Mouse (Mus musculus): ENCODE results near the gene Ncbp3. TPM values are rescaled to one million over a fixed set of nuclear protein-coding genes. Genes with fewer than 3 reads are reported as not detected.

Ncbp3 gene
- total and polyA plus RNA-seq, 3 experiments: 8.4 to 9.3 TPM; not detected in 1

DNA sequence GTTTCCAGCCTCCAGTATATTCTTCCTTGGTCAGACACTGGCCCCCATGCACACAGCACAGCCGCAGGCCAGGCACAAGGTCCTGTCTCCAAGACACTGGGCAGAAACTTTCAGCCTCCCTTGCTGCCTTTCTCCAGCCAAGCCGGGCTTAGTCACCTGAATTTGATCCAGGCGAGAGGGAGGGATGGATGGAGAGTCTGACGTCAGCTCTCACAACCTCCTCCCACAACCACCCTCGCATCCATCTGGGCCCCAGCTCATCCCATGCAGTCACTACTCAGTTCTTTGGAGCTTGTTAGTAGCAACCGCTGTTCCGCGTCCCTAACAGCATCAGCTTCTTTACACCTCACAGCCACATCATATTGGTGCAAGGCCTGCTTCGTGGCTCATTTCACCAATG is 24.5 kb upstream of the Ncbp3 start:
- Histone ChIP-seq H3K9ac (ENCODE audit: control insufficient read depth, low read depth, low read length, poor library complexity, severe bottlenecking) (no peak overlapping the region), H3K36me3 (ENCODE audit: control insufficient read depth in 1 of 2, insufficient read depth in 2 of 2, low read length in 2 of 2) (peaks cover 0 to 6% of the 10 kb centered on the region in 2 experiments; a peak in 2 of 4 replicates), H3K27ac (ENCODE audit: control insufficient read depth, low read depth, low read length) (no peak overlapping the region), H3K4me1 (ENCODE audit: control insufficient read depth in 1 of 2, insufficient read depth in 2 of 2, low read length in 2 of 2) (peaks cover 3 to 17% of the 10 kb centered on the region in 2 experiments), H3K9me3 (replicated peaks; ENCODE audit: insufficient read depth, low read length) (no peaks in the 10 kb centered on the region), H3K4me3 (ENCODE audit: control insufficient read depth in 1 of 2, insufficient read depth in 1 of 2, low read depth in 2 of 2, low read length in 2 of 2) (no peak overlapping the region), H3K79me2 (ENCODE audit: control insufficient read depth, insufficient read depth, low read length, poor library complexity) (no peaks in the 10 kb centered on the region; the same call in 1 of the 2 replicates), H3K27me3 (ENCODE audit: control insufficient read depth in 1 of 2, insufficient read depth in 2 of 2, low read length in 2 of 2) (no peaks in the 10 kb centered on the region)
- no peak for TF ChIP-seq CHD1 (IDR thresholded peaks at IDR 0.05; ENCODE audit: low read depth, low read length)
- TF ChIP-seq NRF1 (IDR thresholded peaks at IDR 0.05; ENCODE audit: insufficient read depth, low read depth, low read length, poor library complexity, severe bottlenecking): no peak
- TF ChIP-seq TAL1 (IDR thresholded peaks at IDR 0.05; ENCODE audit: low read length): no peak
- TF ChIP-seq EP300 (IDR thresholded peaks at IDR 0.05; ENCODE audit: low read depth in 1 of 2, low read length in 2 of 2): no peak
- no peak for TF ChIP-seq POLR2AphosphoS2 (IDR thresholded peaks at IDR 0.05; ENCODE audit: low read length)
- TF ChIP-seq E2F4 (IDR thresholded peaks at IDR 0.05; ENCODE audit: borderline replicate concordance, low read depth, low read length): no peak
- TF ChIP-seq MYC (IDR thresholded peaks at IDR 0.05; ENCODE audit: low read depth, low read length): no peak
- TF ChIP-seq CHD2 (IDR thresholded peaks at IDR 0.05; ENCODE audit: low read length): no peak
- TF ChIP-seq ZMIZ1 (IDR thresholded peaks at IDR 0.05; ENCODE audit: low read depth, low read length): no peak
- TF ChIP-seq GABPA (IDR thresholded peaks at IDR 0.05; ENCODE audit: low read depth, low read length): no peak
- no peak for TF ChIP-seq MAX (IDR thresholded peaks at IDR 0.05; ENCODE audit: low read length)
- TF ChIP-seq ZKSCAN1 (IDR thresholded peaks at IDR 0.05; ENCODE audit: low read depth, low read length): no peak
- DNase-seq (ENCODE audit: low read depth, low spot score): no peak

DNA sequence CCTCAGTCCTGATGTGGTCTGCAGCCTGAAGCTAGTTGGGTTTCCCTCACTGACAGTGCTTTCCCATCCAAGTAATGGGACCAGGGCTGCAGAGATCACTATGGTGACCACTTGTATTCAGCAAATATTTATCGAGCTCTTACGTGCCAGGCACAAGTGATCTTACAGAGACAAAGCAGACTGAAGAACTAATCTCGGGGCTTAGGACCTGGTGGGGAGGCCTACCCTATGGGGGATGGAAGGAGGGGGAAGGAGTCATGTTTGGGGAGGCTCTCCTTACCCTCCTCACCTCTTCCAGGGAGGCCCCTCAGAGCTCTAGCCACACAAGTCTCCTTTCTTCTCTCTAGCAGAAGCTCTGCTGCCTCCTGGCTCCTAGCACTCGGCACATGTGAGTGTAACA is 23.8 kb upstream of the Ncbp3 start:
- H3K27me3 ChIP-seq (ENCODE audit: control insufficient read depth in 1 of 2, insufficient read depth in 2 of 2, low read length in 2 of 2): no peaks in the 10 kb centered on the region
- peak overlapping the region; percentile 22; the same call in 1 of the 2 replicates for H3K27ac ChIP-seq (ENCODE audit: control insufficient read depth, low read depth, low read length)
- H3K36me3 ChIP-seq (ENCODE audit: control insufficient read depth in 1 of 2, insufficient read depth in 2 of 2, low read length in 2 of 2): peaks cover 0 to 6% of the 10 kb centered on the region in 2 experiments; a peak in 2 of 4 replicates
- H3K9me3 ChIP-seq (replicated peaks; ENCODE audit: insufficient read depth, low read length): no peaks in the 10 kb centered on the region
- TF ChIP-seq TBP (IDR thresholded peaks at IDR 0.05; ENCODE audit: low read depth, low read length) (no peak), NELFE (IDR thresholded peaks at IDR 0.05; ENCODE audit: low read depth, low read length) (0 out of 2 replicates have a peak, but pooled peaks have one; percentile 6), EP300 (IDR thresholded peaks at IDR 0.05; ENCODE audit: low read depth in 1 of 2, low read length in 2 of 2) (no peak)
- peaks cover 2 to 16% of the 10 kb centered on the region in 2 experiments; a peak in 3 of 4 replicates for H3K4me1 ChIP-seq (ENCODE audit: control insufficient read depth in 1 of 2, insufficient read depth in 2 of 2, low read length in 2 of 2)
- peak; percentile 17 for DNase-seq (ENCODE audit: low read depth, low spot score)
- no peak overlapping the region for H3K4me3 ChIP-seq (ENCODE audit: control insufficient read depth in 1 of 2, insufficient read depth in 1 of 2, low read depth in 2 of 2, low read length in 2 of 2)
- no peak overlapping the region for H3K9ac ChIP-seq (ENCODE audit: control insufficient read depth, low read depth, low read length, poor library complexity, severe bottlenecking)
- H3K79me2 ChIP-seq (ENCODE audit: control insufficient read depth, insufficient read depth, low read length, poor library complexity): no peaks in the 10 kb centered on the region

Data from MEL (cell line).